Mouse (Mus musculus) ES-E14 (cell line): ENCODE data around the gene Phlpp1.

Experiments
- HCFC1 ChIP-seq: IDR thresholded peaks from 2 replicates; pipeline ENCODE4 v1.6.1; 2012; ENCODE audit warnings: low read length, inconsistent platforms, borderline replicate concordance; ENCODE audit not compliant: insufficient read depth
- MAFK ChIP-seq: IDR thresholded peaks from 2 replicates; pipeline ENCODE4 v1.6.1; 2014; ENCODE audit warnings: mild to moderate bottlenecking, low read depth, low read length, inconsistent platforms; ENCODE audit not compliant: insufficient read depth
- ZC3H11A ChIP-seq: IDR thresholded peaks from 2 replicates; pipeline ENCODE4 v1.6.1; 2012; ENCODE audit warnings: low read depth, mild to moderate bottlenecking, inconsistent platforms, low read length, borderline replicate concordance
- ZNF384 ChIP-seq: IDR thresholded peaks from 2 replicates; pipeline ENCODE4 v1.6.1; 2012; ENCODE audit warnings: low read depth, low read length, inconsistent platforms

GRCm38 (mm10) chr1:106275142-106275541 lies 103.6 kb downstream of the Phlpp1 start:
- no peak for TF ChIP-seq MAFK
- no peak for TF ChIP-seq ZC3H11A
- TF ChIP-seq HCFC1, result no peak
- TF ChIP-seq ZNF384, result no peak
